ENCODE assay signal across 8 mouse cellular contexts in the genomic region with DNA sequence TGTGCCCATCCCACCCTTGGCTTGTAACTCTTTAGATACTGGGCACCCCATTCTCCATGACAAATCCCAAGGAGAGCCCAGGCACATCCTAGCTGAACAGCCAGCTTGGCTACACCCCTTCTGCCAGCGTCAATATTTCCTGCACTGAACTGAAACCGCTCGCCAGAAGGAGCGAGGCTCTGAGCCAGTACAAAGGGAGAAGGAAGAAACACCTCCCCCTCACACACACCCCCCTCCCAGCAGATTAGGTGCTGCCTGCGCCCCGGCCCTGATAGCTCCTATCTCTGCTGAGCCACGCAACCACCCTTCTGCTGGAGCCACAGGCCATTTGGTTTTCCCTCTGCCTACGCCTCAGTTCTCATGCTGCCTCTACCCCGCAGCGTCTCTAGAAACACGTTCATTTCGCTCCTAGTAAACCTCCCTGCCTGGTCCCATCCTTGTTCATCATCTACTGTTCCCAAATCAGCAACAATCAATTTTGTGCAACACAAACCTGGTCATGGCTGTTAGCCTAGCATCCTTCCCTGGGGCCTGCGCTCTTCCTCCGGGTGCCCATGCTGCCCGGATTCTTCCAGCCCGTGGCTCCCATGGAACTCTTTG. TPM values are rescaled to one million over a fixed set of nuclear protein-coding genes. Genes with fewer than 3 reads are reported as not detected.
DNase-seq lines count a peak whose midpoint lies in the region; ATAC-seq lines count a peak whose summit lies in the region.

No protein-coding gene starts in this region.

- H3K4me1 ChIP-seq in intestine, embryonic 14.5 days (replicated peaks; ENCODE audit: control insufficient read depth, insufficient read depth, low read length) = peaks cover 18% of the 10 kb centered on the region; the same call in 1 of the 2 replicates
- H3K4me1 ChIP-seq in limb, embryonic 15.5 days = peaks cover 19% of the 10 kb centered on the region
- peaks cover 48% of the 10 kb centered on the region for H3K4me1 ChIP-seq in midbrain, embryonic 14.5 days (ENCODE audit: control insufficient read depth, insufficient read depth, low read length)

- H3K4me3 ChIP-seq in intestine, embryonic 14.5 days (ENCODE audit: low read depth, low read length) = peak overlapping the region; percentile 45
- H3K4me3 ChIP-seq in limb, embryonic 15.5 days = peak overlapping the region; percentile 53
- peak overlapping the region; percentile 41 for H3K4me3 ChIP-seq in midbrain, embryonic 14.5 days (replicated peaks; ENCODE audit: low read depth, low read length)

- no peaks in the 10 kb centered on the region for H3K9me3 ChIP-seq in intestine, embryonic 14.5 days (ENCODE audit: control insufficient read depth, low read length)
- H3K9me3 ChIP-seq in limb, embryonic 15.5 days = peaks cover 2% of the 10 kb centered on the region; the same call in 1 of the 2 replicates
- no peaks in the 10 kb centered on the region for H3K9me3 ChIP-seq in midbrain, embryonic 14.5 days (ENCODE audit: control insufficient read depth, low read length)

- peak; percentile 52 for DNase-seq in NIH3T3 (ENCODE audit: low read depth)
- peak; percentile 58 to 67 for DNase-seq in cerebellum, adult 18-20 months
- peak; percentile 29 to 35 for DNase-seq in frontal cortex, postnatal 25 days (ENCODE audit: low spot score in 2 of 2)
- DNase-seq in intestine, embryonic 14.5 days (ENCODE audit: low spot score) = peak; percentile 53
- DNase-seq in midbrain, embryonic 14.5 days = peak; percentile 72
- peak; percentile 77 for DNase-seq in testis, postnatal 14 days (ENCODE audit: low spot score)
- no peak for DNase-seq in embryo, embryonic 11 days

- H3K36me3 ChIP-seq in intestine, embryonic 14.5 days (ENCODE audit: control insufficient read depth, insufficient read depth, low read length) = no peaks in the 10 kb centered on the region
- H3K36me3 ChIP-seq in limb, embryonic 15.5 days = no peaks in the 10 kb centered on the region
- H3K36me3 ChIP-seq in midbrain, embryonic 14.5 days (ENCODE audit: control insufficient read depth, insufficient read depth, low read length) = no peaks in the 10 kb centered on the region

- H3K9ac ChIP-seq in intestine, embryonic 14.5 days (ENCODE audit: low read length) = no peak overlapping the region
- H3K9ac ChIP-seq in limb, embryonic 15.5 days = peak overlapping the region; percentile 33
- H3K9ac ChIP-seq in midbrain, embryonic 14.5 days (replicated peaks; ENCODE audit: low read length) = peak overlapping the region; percentile 54

- ATAC-seq in intestine, embryonic 14.5 days (replicated peaks; ENCODE audit: low FRiP score, low TSS enrichment, low read depth) = no peak
- ATAC-seq in limb, embryonic 15.5 days (ENCODE audit: insufficient number of reproducible peaks, low FRiP score, low TSS enrichment, low read depth) = no peak
- no peak for ATAC-seq in midbrain, embryonic 14.5 days (ENCODE audit: low FRiP score, low TSS enrichment)

- no peaks in the 10 kb centered on the region for H3K27me3 ChIP-seq in intestine, embryonic 14.5 days (replicated peaks; ENCODE audit: control insufficient read depth, insufficient read depth, low read length)
- H3K27me3 ChIP-seq in limb, embryonic 15.5 days = peaks cover 21% of the 10 kb centered on the region
- no peaks in the 10 kb centered on the region for H3K27me3 ChIP-seq in midbrain, embryonic 14.5 days (ENCODE audit: control insufficient read depth, insufficient read depth, low read length)

- peak overlapping the region; percentile 48; the same call in 1 of the 2 replicates for H3K27ac ChIP-seq in intestine, embryonic 14.5 days (ENCODE audit: low read depth)
- no peak overlapping the region for H3K27ac ChIP-seq in limb, embryonic 15.5 days
- peak overlapping the region; percentile 81 for H3K27ac ChIP-seq in midbrain, embryonic 14.5 days (replicated peaks; ENCODE audit: low read depth, low read length)

- WGBS in intestine, embryonic 14.5 days = 7% methylated on average over 16 of the region's 16 CpGs
- WGBS in limb, embryonic 15.5 days = 7% methylated on average over 15 of the region's 16 CpGs
- under 1% methylated on average over 16 of the region's 16 CpGs for WGBS in midbrain, embryonic 14.5 days

- H3K4me2 ChIP-seq in intestine, embryonic 14.5 days (ENCODE audit: low read length) = peak overlapping the region; percentile 88
- peak overlapping the region; percentile 93 for H3K4me2 ChIP-seq in limb, embryonic 15.5 days
- H3K4me2 ChIP-seq in midbrain, embryonic 14.5 days (ENCODE audit: low read length) = peak overlapping the region; percentile 86

RNA-seq across cellular contexts. Expression of a gene that starts 0.6 kb away (rescaled TPM):
- polyA plus RNA-seq in intestine, embryonic 14.5 days (2014; fragmentation: Nextera tagmentation; extraction: Ambion mirVana) = 3.6 and 5.1 TPM in 2 replicates
- 3.2 and 5.1 TPM in 2 replicates for polyA plus RNA-seq in limb, embryonic 15.5 days (2015; fragmentation: Nextera tagmentation; extraction: Ambion mirVana)
- polyA plus RNA-seq in midbrain, embryonic 14.5 days (2014; fragmentation: Nextera tagmentation; extraction: Ambion mirVana) = 4.4 and 4.9 TPM in 2 replicates

RNA-seq across cellular contexts. Expression of a gene that starts 39.2 kb away (rescaled TPM):
- 88.5 and 89.2 TPM in 2 replicates for polyA plus RNA-seq in intestine, embryonic 14.5 days (2014; fragmentation: Nextera tagmentation; extraction: Ambion mirVana)
- polyA plus RNA-seq in limb, embryonic 15.5 days (2015; fragmentation: Nextera tagmentation; extraction: Ambion mirVana) = 92.2 and 97.8 TPM in 2 replicates
- polyA plus RNA-seq in midbrain, embryonic 14.5 days (2014; fragmentation: Nextera tagmentation; extraction: Ambion mirVana) = 54.2 and 70.8 TPM in 2 replicates
